Mouse (Mus musculus) liver, adult 2 months (tissue): ENCODE results near the gene Cdk5rap3.

Experiments used
- CTCF ChIP-seq: fragments of 200-500 bp; IDR thresholded peaks from 2 replicates; pipeline ENCODE4 v1.5.1; 2011; ENCODE audit warnings: low read depth, low read length, control low read depth
- POLR2A ChIP-seq: fragments of 200-500 bp; IDR thresholded peaks from 2 replicates; pipeline ENCODE4 v1.6.1; 2011; ENCODE audit warnings: low read length, control low read depth; ENCODE audit not compliant: insufficient read depth; ENCODE audit errors: extremely low read depth

- TF ChIP-seq POLR2A (no peak), CTCF (peak; percentile 97)
Observed at GRCm38 (mm10) chr11:96861878-96862289, 54.4 kb downstream of the Cdk5rap3 start.
